Mouse (Mus musculus) T-helper 17 cell (primary cell): ENCODE data around the gene Slc9a3r1.

Experiments used
- in situ Hi-C, 2 experiments: fragments of 300-600 bp; cut with MboI, MseI; formaldehyde crosslinking; loops; 1 replicate in 1 of 2; 2 replicates in 1 of 2; pipeline ENCODE4 v1.15.1; 2025; ENCODE audit warnings: high pct_unique_total_duplicates in 2 of 2

Slc9a3r1 gene

GRCm38 (mm10) chr11:115187224-115187639 lies 24.1 kb downstream of the Slc9a3r1 start, which contains the start of gene Tmem104:
Gene Tmem104, plus strand, starts transcription at chr11:115187487.
- in situ Hi-C loops = loop anchor here (10.0 to 25.0 kb wide), 2 partner anchors 102 to 1225 kb away; partner anchors contain the start of gene Rnf157 (in 1 of the 2)

- in situ Hi-C loops = loop anchor here (10.0 to 25.0 kb wide), 2 partner anchors 103 to 1225 kb away; partner anchors contain the start of gene Rnf157 (in 1 of the 2)
These were observed 24.6 kb downstream of the Slc9a3r1 start, which contains the start of gene Nat9 for GRCm38 (mm10) chr11:115187693-115188092. Gene Nat9, minus strand, starts transcription at chr11:115187859.

GRCm38 (mm10) chr11:115188539-115189231 lies 25.5 kb downstream of the Slc9a3r1 start:
- in situ Hi-C loops = loop anchor here (10.0 to 25.0 kb wide), 2 partner anchors 104 to 1224 kb away; partner anchors contain the start of gene Rnf157 (in 1 of the 2)

GRCm38 (mm10) chr11:115189304-115189703 lies 26.2 kb downstream of the Slc9a3r1 start:
- in situ Hi-C loops = loop anchor here (10.0 to 25.0 kb wide), 2 partner anchors 105 to 1223 kb away; partner anchors contain the start of gene Rnf157 (in 1 of the 2)

- in situ Hi-C loops = loop anchor here in 1 of 2 experiments (25.0 kb wide), 1 partner anchor 1220 kb away; the partner anchor contains the start of gene Rnf157
These were observed 29.0 kb downstream of the Slc9a3r1 start for GRCm38 (mm10) chr11:115192180-115192579.

GRCm38 (mm10) chr11:115194693-115195092 lies 31.6 kb downstream of the Slc9a3r1 start:
- in situ Hi-C loops = loop anchor here in 1 of 2 experiments (5.0 to 25.0 kb wide), 2 partner anchors 32 to 1218 kb away; partner anchors contain the start of genes Rnf157 and Slc9a3r1

GRCm38 (mm10) chr11:115195933-115196332 lies 32.8 kb downstream of the Slc9a3r1 start:
- in situ Hi-C loops = loop anchor here in 1 of 2 experiments (5.0 to 25.0 kb wide), 2 partner anchors 34 to 1216 kb away; partner anchors contain the start of genes Rnf157 and Slc9a3r1

GRCm38 (mm10) chr11:115197558-115197957 lies 34.4 kb downstream of the Slc9a3r1 start:
- in situ Hi-C loops = loop anchor here in 1 of 2 experiments (5.0 to 25.0 kb wide), 2 partner anchors 35 to 1215 kb away; partner anchors contain the start of genes Rnf157 and Slc9a3r1

GRCm38 (mm10) chr11:115198932-115199384 lies 35.8 kb downstream of the Slc9a3r1 start:
- in situ Hi-C loops = loop anchor here in 1 of 2 experiments (5.0 to 25.0 kb wide), 2 partner anchors 37 to 1213 kb away; partner anchors contain the start of genes Rnf157 and Slc9a3r1

- in situ Hi-C loops = no loop called here
These were observed 37.4 kb downstream of the Slc9a3r1 start for GRCm38 (mm10) chr11:115200520-115200919.

GRCm38 (mm10) chr11:115202316-115202715 lies 39.2 kb downstream of the Slc9a3r1 start:
- in situ Hi-C loops = no loop called here

- in situ Hi-C loops = no loop called here
These were observed 39.6 kb downstream of the Slc9a3r1 start for GRCm38 (mm10) chr11:115202756-115203155.

GRCm38 (mm10) chr11:115208126-115208525 lies 45.0 kb downstream of the Slc9a3r1 start:
- in situ Hi-C loops = loop anchor here (5.0 kb wide), 2 partner anchors 54 to 981 kb away; no protein-coding TSS in a partner anchor

GRCm38 (mm10) chr11:115208776-115209732 lies 45.9 kb downstream of the Slc9a3r1 start:
- in situ Hi-C loops = loop anchor here (5.0 kb wide), 2 partner anchors 53 to 982 kb away; no protein-coding TSS in a partner anchor

- in situ Hi-C loops = loop anchor here (5.0 kb wide), 2 partner anchors 52 to 983 kb away; no protein-coding TSS in a partner anchor
These were observed 46.8 kb downstream of the Slc9a3r1 start for GRCm38 (mm10) chr11:115209958-115210357.

- in situ Hi-C loops = no loop called here
These were observed 49.0 kb downstream of the Slc9a3r1 start for GRCm38 (mm10) chr11:115212116-115212515.

GRCm38 (mm10) chr11:115215123-115215522 lies 52.0 kb downstream of the Slc9a3r1 start:
- in situ Hi-C loops = no loop called here

GRCm38 (mm10) chr11:115217439-115218410 lies 54.6 kb downstream of the Slc9a3r1 start:
- in situ Hi-C loops = no loop called here

GRCm38 (mm10) chr11:115219263-115219662 lies 56.1 kb downstream of the Slc9a3r1 start:
- in situ Hi-C loops = no loop called here
